Mouse (Mus musculus): ENCODE measurements around the gene Prtg. TPM values are rescaled to one million over a fixed set of nuclear protein-coding genes. Genes with fewer than 3 reads are reported as not detected.

Prtg gene
- total RNA-seq, 2 experiments from 2014 or later, result 0.17 TPM; not detected in 1

GRCm38 (mm10) chr9:72958521-72959450 is 152.1 kb downstream of the Prtg start, which contains the start of the genes Dyx1c1 and Gm44503:
Gene Dyx1c1 (plus strand): TSS chr9:72958785.
Gene Gm44503 (plus strand): TSS chr9:72958852.
- ATAC-seq (replicated peaks; ENCODE audit: poor library complexity, severe bottlenecking), result peak; percentile 94

GRCm38 (mm10) chr9:72961346-72961745 is 154.7 kb downstream of the Prtg start:
- no peak for ATAC-seq (replicated peaks; ENCODE audit: poor library complexity, severe bottlenecking)

GRCm38 (mm10) chr9:72961959-72962358 is 155.3 kb downstream of the Prtg start:
- ATAC-seq (replicated peaks; ENCODE audit: poor library complexity, severe bottlenecking), result no peak

Other genes with a start within 250 kb of the Prtg start
- 118 and 129 TPM in 2 replicates for gene Nedd4, start 144.5 kb upstream of the Prtg start, total RNA-seq (2014; fragmentation: Nextera tagmentation)
- gene Nedd4, start 144.5 kb upstream of the Prtg start, total RNA-seq (2017), result 154 and 167 TPM in 2 replicates
- not detected in 2 replicates for gene Pygo1, start 118.8 kb downstream of the Prtg start, total RNA-seq (2014; fragmentation: Nextera tagmentation)
- gene Pygo1, start 118.8 kb downstream of the Prtg start, total RNA-seq (2017), result not detected in 2 replicates
- gene Dyx1c1, start 151.9 kb downstream of the Prtg start, total RNA-seq (2014; fragmentation: Nextera tagmentation), result 3.9 TPM in 1 of 2 replicates, not detected in the other
- gene Dyx1c1, start 151.9 kb downstream of the Prtg start, total RNA-seq (2017), result 0.17 and 0.52 TPM in 2 replicates
- not detected in 2 replicates for gene Gm44503, start 152.0 kb downstream of the Prtg start, total RNA-seq (2014; fragmentation: Nextera tagmentation)
- gene Gm44503, start 152.0 kb downstream of the Prtg start, total RNA-seq (2017), result 0.21 TPM in 1 of 2 replicates, not detected in the other
- 11.3 and 24.2 TPM in 2 replicates for gene Ccpg1os, start 178.5 kb downstream of the Prtg start, total RNA-seq (2014; fragmentation: Nextera tagmentation)
- 4.4 and 11.3 TPM in 2 replicates for gene Ccpg1os, start 178.5 kb downstream of the Prtg start, total RNA-seq (2017)
- 27.1 and 35.0 TPM in 2 replicates for gene Ccpg1, start 178.6 kb downstream of the Prtg start, total RNA-seq (2014; fragmentation: Nextera tagmentation)
- 39.2 and 42.6 TPM in 2 replicates for gene Ccpg1, start 178.6 kb downstream of the Prtg start, total RNA-seq (2017)
- gene Pigb, start 233.5 kb downstream of the Prtg start, total RNA-seq (2014; fragmentation: Nextera tagmentation), result 32.5 and 38.2 TPM in 2 replicates
- 7.3 and 9.1 TPM in 2 replicates for gene Pigb, start 233.5 kb downstream of the Prtg start, total RNA-seq (2017)
- gene Rab27a, start 238.0 kb downstream of the Prtg start, total RNA-seq (2014; fragmentation: Nextera tagmentation), result 92.8 and 93.0 TPM in 2 replicates
- 171 and 187 TPM in 2 replicates for gene Rab27a, start 238.0 kb downstream of the Prtg start, total RNA-seq (2017)

Data from granulocyte monocyte progenitor cell, adult 5-6 weeks (primary cell).